8 mouse cellular contexts compared by ENCODE assay signal in the genomic region with DNA sequence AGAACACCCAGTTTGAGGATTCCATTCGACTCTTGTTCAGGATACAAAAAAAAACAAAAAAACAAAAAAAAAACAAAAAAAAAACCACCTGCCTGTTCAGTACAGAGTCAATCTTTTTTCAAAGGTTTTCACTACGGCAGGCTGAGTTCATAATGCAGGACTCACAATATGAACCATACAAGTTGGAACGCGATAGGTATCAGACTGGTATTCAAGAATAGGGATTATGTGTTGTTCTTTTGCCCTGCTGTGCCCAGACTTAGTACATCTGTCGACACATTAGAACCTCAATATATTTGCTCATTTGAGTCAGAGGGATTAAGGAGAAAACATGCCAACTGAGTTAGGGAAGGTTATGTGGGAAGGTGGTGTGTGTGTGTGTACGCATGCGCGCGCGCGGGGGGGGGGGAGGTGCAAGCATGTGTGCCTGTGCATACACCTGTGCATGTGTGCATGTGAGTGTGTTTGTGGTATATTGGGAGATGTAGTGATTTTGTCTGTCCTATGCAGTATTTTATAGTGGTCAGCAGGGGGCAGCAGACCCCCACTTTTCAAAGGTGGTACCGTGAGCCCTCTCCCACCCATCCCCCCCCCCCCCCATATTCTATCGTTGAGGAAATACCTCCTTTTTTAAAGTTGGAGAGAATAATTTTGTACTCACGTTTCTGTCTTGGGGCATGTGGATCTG. TPM values are rescaled to one million over a fixed set of nuclear protein-coding genes. Genes with fewer than 3 reads are reported as not detected.
DNase-seq lines count a peak whose midpoint lies in the region; ATAC-seq and TF ChIP-seq lines count a peak whose summit lies in the region.
"Had no signal": no experiment of that assay in that cellular context is flagged by ENCODE, and none has a peak within 500 bp of the region (broad histone marks: within the 10 kb centered on the region; RNA-seq: fewer than 3 reads in every experiment).

No protein-coding gene starts in this region.

- H3K4me3 ChIP-seq in kidney, embryonic 16.5 days (ENCODE audit: low read length) = no peak overlapping the region
- no peak overlapping the region for H3K4me3 ChIP-seq in CH12.LX (replicated peaks in 1 of 3; ENCODE audit: low read depth in 2 of 3, low read length in 2 of 3, poor library complexity in 1 of 3)

- H3K4me2 ChIP-seq in kidney, embryonic 16.5 days (replicated peaks; ENCODE audit: low read depth, low read length) = no peak overlapping the region
- H3K4me2 ChIP-seq in CH12.LX (ENCODE audit: insufficient read depth, low read depth, poor library complexity, severe bottlenecking) = no peak overlapping the region

- WGBS in kidney, embryonic 16.5 days = 70% methylated on average over 14 of the region's 14 CpGs

- ATAC-seq in kidney, embryonic 16.5 days (ENCODE audit: low FRiP score, low TSS enrichment) = peak; percentile 51; the same call in 1 of the 2 replicates

- H3K9ac ChIP-seq in kidney, embryonic 16.5 days (replicated peaks; ENCODE audit: low read length) = no peak overlapping the region
- no peak overlapping the region for H3K9ac ChIP-seq in CH12.LX (ENCODE audit: insufficient read depth, low read depth)

- no peak for TF ChIP-seq POLR2A in CH12.LX (IDR thresholded peaks at IDR 0.05; ENCODE audit: low read depth, low read length)

- no peak overlapping the region for H3K27ac ChIP-seq in kidney, embryonic 16.5 days (ENCODE audit: low read length)
- H3K27ac ChIP-seq in CH12.LX (ENCODE audit: insufficient read depth, low read depth) = no peak overlapping the region

- in situ Hi-C loops in CH12.LX (cut with MboI; ENCODE audit: low pct_ligation_motif_present, low pct_unique_long_range_greater_than_20kb, low sequenced_read_pairs) = no loop called here

- no peaks in the 10 kb centered on the region for H3K4me1 ChIP-seq in kidney, embryonic 16.5 days (ENCODE audit: insufficient read depth, low read length)
- H3K4me1 ChIP-seq in CH12.LX (ENCODE audit: control insufficient read depth in 1 of 2, insufficient read depth in 2 of 2) = no peaks in the 10 kb centered on the region

- peak; percentile 20 to 63; a peak in 2 of 4 replicates for TF ChIP-seq CTCF in CH12.LX (conservative IDR thresholded peaks at IDR 0.05 in 1 of 2, IDR thresholded peaks at IDR 0.05 in 1 of 2; ENCODE audit: low read depth in 2 of 2, low read length in 2 of 2)

- dilution Hi-C loops in CH12.LX (cut with MboI; ENCODE audit: extremely low pct_ligation_motif_present, extremely low pct_unique_long_range_greater_than_20kb, low sequenced_read_pairs) = no loop called here

- H3K9me3 ChIP-seq in kidney, embryonic 16.5 days (ENCODE audit: low read length) = no peaks in the 10 kb centered on the region
- no peaks in the 10 kb centered on the region for H3K9me3 ChIP-seq in CH12.LX (replicated peaks; ENCODE audit: low read length)

- peaks cover 8% of the 10 kb centered on the region; the same call in 1 of the 2 replicates for H3K36me3 ChIP-seq in kidney, embryonic 16.5 days (ENCODE audit: insufficient read depth, low read length)
- H3K36me3 ChIP-seq in CH12.LX (replicated peaks in 1 of 2; ENCODE audit: control insufficient read depth in 1 of 2, insufficient read depth in 1 of 2, low read length in 1 of 2) = peaks cover 2 to 5% of the 10 kb centered on the region in 2 experiments

- no peak for DNase-seq in kidney, adult 18-20 months
- DNase-seq in CH12.LX (ENCODE audit: extremely low read depth) (peak; percentile 15), ZHBTc4 (ENCODE audit: low read depth, low spot score) (peak; percentile 41)
- DNase-seq in mesoderm, embryonic 11.5 days (ENCODE audit: low read depth, low spot score) = peak; percentile 43
- no peak for DNase-seq in adrenal gland, postnatal 36 days
- DNase-seq in urinary bladder, postnatal 4 days (ENCODE audit: low spot score in 2 of 2) = no peak
- DNase-seq: kidney, adult 8-10 months had no signal

- no peak for TF ChIP-seq EP300 in CH12.LX (IDR thresholded peaks at IDR 0.05; ENCODE audit: low read length)

- peak; percentile 56 for TF ChIP-seq RAD21 in CH12.LX (IDR thresholded peaks at IDR 0.05; ENCODE audit: low read depth, low read length)

- H3K27me3 ChIP-seq in kidney, embryonic 16.5 days (ENCODE audit: insufficient read depth, low read length) = no peaks in the 10 kb centered on the region
- no peaks in the 10 kb centered on the region for H3K27me3 ChIP-seq in CH12.LX (replicated peaks)

- no peaks in the 10 kb centered on the region for H3K79me2 ChIP-seq in CH12.LX (replicated peaks; ENCODE audit: control insufficient read depth, extremely low read depth, insufficient read depth, poor library complexity, severe bottlenecking)

TF ChIP-seq in CH12.LX, 34 proteins besides CTCF, POLR2A, EP300 and RAD21:
- no peak for TF ChIP-seq UBTF (IDR thresholded peaks at IDR 0.05; ENCODE audit: low read depth, low read length)
- peak; percentile 32 for TF ChIP-seq SMC3 (IDR thresholded peaks at IDR 0.05; ENCODE audit: low read depth, low read length)

RNA-seq across cellular contexts. Expression of gene Zfp326, which starts 49.3 kb away (rescaled TPM):
- 36.9 and 40.0 TPM in 2 replicates for polyA plus RNA-seq in kidney, embryonic 16.5 days (2015; fragmentation: Nextera tagmentation; extraction: Ambion mirVana)
- 5.3 and 5.5 TPM in 2 replicates for total RNA-seq in CH12.LX (2012; rRNA removed)
- 7.4 and 8.7 TPM in 2 replicates for total RNA-seq in CH12.LX (2014; rRNA removed)
- polyA plus RNA-seq in CH12.LX (2012; ENCODE audit: insufficient read length, low read depth) = 21.6 and 22.0 TPM in 2 replicates
- 10 to 100 TPM; 24.0 to 27.6 TPM for total RNA-seq in adrenal gland, postnatal 36 days (2021)

Comparison
In these comparisons a context has a peak if more than half of its experiments do, and no peak if none do; other contexts are left out.
1. DNase-seq: peak in CH12.LX (single experiment), ZHBTc4 (single experiment) and mesoderm, embryonic 11.5 days (single experiment); none in kidney, adult 18-20 months (single experiment), adrenal gland, postnatal 36 days (0 of 2) and urinary bladder, postnatal 4 days (0 of 2).